Mouse (Mus musculus) liver, embryonic 14.5 days (tissue): Measurements from ENCODE around the gene Nav1. TPM values are rescaled to one million over a fixed set of nuclear protein-coding genes. Genes with fewer than 3 reads are reported as not detected.
A peak's percentile ranks its signal among the peaks of the same experiment; 100 is the strongest.

Source experiments
- ATAC-seq: fragments of 200-750 bp; cut with Nextera tagmentation; 2 replicates; pipeline ENCODE4 v1.8.0; 2017; ENCODE audit warnings: moderate number of reproducible peaks, mild to moderate bottlenecking, moderate library complexity; ENCODE audit not compliant: insufficient read depth
- DNase-seq, 3 experiments: peaks; one replicate each; pipeline ENCODE4 v3.0.0-alpha.2; 2012 to 2013; ENCODE audit warnings: low read depth in 3 of 3, low spot score in 3 of 3
- H3K27ac ChIP-seq: fragments of 300-500 bp; sonication (generic); 2 replicates; pipeline ENCODE4 v1.5.1; 2014; ENCODE audit warnings: moderate library complexity, mild to moderate bottlenecking, control low read depth, inconsistent platforms
- H3K27me3 ChIP-seq: fragments of 300-500 bp; sonication (generic); 2 replicates; pipeline ENCODE4 v1.6.1; 2014; ENCODE audit warnings: mild to moderate bottlenecking, low read length, moderate library complexity; ENCODE audit not compliant: control insufficient read depth, insufficient read depth
- H3K36me3 ChIP-seq: fragments of 300-500 bp; sonication (generic); replicated peaks from 2 replicates; pipeline ENCODE4 v1.6.1; 2014; ENCODE audit warnings: low read depth; ENCODE audit not compliant: control insufficient read depth, insufficient read depth
- H3K4me1 ChIP-seq, 2 experiments: fragments of 200-500 bp in 1 of 2; fragments of 300-500 bp in 1 of 2; sonication (generic) in 1 of 2; replicated peaks; 2 replicates each; pipeline ENCODE4 v1.6.1; 2012 to 2014; ENCODE audit warnings: antibody characterized with exemption in 1 of 2, inconsistent platforms in 1 of 2, low read length in 1 of 2; ENCODE audit not compliant: control insufficient read depth in 2 of 2, insufficient read depth in 2 of 2
- H3K4me2 ChIP-seq: fragments of 300-500 bp; sonication (generic); 2 replicates; pipeline ENCODE4 v1.6.1; 2014; ENCODE audit warnings: low read depth, mild to moderate bottlenecking, control low read depth, moderate library complexity
- H3K4me3 ChIP-seq, 2 experiments: fragments of 200-500 bp in 1 of 2; fragments of 300-500 bp in 1 of 2; sonication (generic) in 1 of 2; 2 replicates each; pipeline ENCODE4 v1.5.1; 2012 to 2014; ENCODE audit warnings: low read depth in 2 of 2, low read length in 2 of 2, mild to moderate bottlenecking in 2 of 2, control low read depth in 1 of 2, inconsistent platforms in 1 of 2, moderate library complexity in 1 of 2; ENCODE audit not compliant: insufficient read depth in 1 of 2
- H3K9ac ChIP-seq: fragments of 300-500 bp; sonication (generic); replicated peaks from 2 replicates; pipeline ENCODE4 v1.6.1; 2014; ENCODE audit warnings: mild to moderate bottlenecking, control low read depth, moderate library complexity
- H3K9me3 ChIP-seq: fragments of 300-500 bp; sonication (generic); 2 replicates; pipeline ENCODE4 v1.6.1; 2016; ENCODE audit warnings: low read length, mixed read lengths; ENCODE audit not compliant: control insufficient read depth
- CTCF ChIP-seq: IDR thresholded peaks from 2 replicates; pipeline ENCODE4 v1.5.1; 2016; ENCODE audit warnings: antibody characterized with exemption, low read depth, control low read depth
- EP300 ChIP-seq: IDR thresholded peaks from 2 replicates; pipeline ENCODE4 v1.6.1; 2016; ENCODE audit warnings: antibody characterized with exemption, low read depth
- WGBS: fragments of 180-500 bp; shearing (Covaris S2); extraction: QIAGEN DNeasy Blood & Tissue Kit; methylation state at CpG from one replicate; pipeline ENCODE4 v1.1.7; 2014; ENCODE audit not compliant: insufficient replicate concordance; 5-methylcytosine and 5-hydroxymethylcytosine counted together
- polyA plus RNA-seq, 2 experiments: library from polyadenylated mRNA; depleted of rRNA in 1 of 2; stranded (reverse) in 1 of 2; unstranded in 1 of 2; fragments of >200 nt; fragmentation: Nextera tagmentation in 1 of 2; extraction: Ambion mirVana in 1 of 2; gene quantifications; 2 replicates each; pipeline versions ENCODE4 v1.2.1 to v1.2.3; 2012 to 2014

Gene Nav1
- polyA plus RNA-seq, 2 experiments: 1.0 to 1.5 TPM

GRCm38 (mm10) chr1:135498455-135499358 lies 108.4 kb downstream of the Nav1 start:
- 69% methylated on average over 20 of the region's 20 CpGs for WGBS
- H3K4me2 ChIP-seq: no peak overlapping the region
- H3K4me1 ChIP-seq: peaks cover 0 to 4% of the 10 kb centered on the region in 2 experiments; a peak in 1 of 4 replicates
- no peaks in the 10 kb centered on the region for H3K36me3 ChIP-seq
- no peak overlapping the region for H3K4me3 ChIP-seq
- no peaks in the 10 kb centered on the region for H3K27me3 ChIP-seq
- no peak overlapping the region for H3K9ac ChIP-seq
- no peak for TF ChIP-seq EP300
- no peak for TF ChIP-seq CTCF
- ATAC-seq (no peak), DNase-seq (peak in 1 of 3 experiments; percentile 14)
- H3K9me3 ChIP-seq: no peaks in the 10 kb centered on the region
- no peak overlapping the region for H3K27ac ChIP-seq

- ATAC-seq: no peak
- Histone ChIP-seq H3K27me3 (no peaks in the 10 kb centered on the region), H3K4me1 (peaks cover 0 to 4% of the 10 kb centered on the region in 2 experiments; a peak in 1 of 4 replicates), H3K4me2 (no peak overlapping the region), H3K9ac (no peak overlapping the region), H3K9me3 (no peaks in the 10 kb centered on the region), H3K4me3 (no peak overlapping the region), H3K36me3 (no peaks in the 10 kb centered on the region), H3K27ac (no peak overlapping the region)
- 57% methylated on average over 1 of the region's 1 CpGs for WGBS
- no peak for DNase-seq
- no peak for TF ChIP-seq EP300
- TF ChIP-seq CTCF: no peak
Observed at GRCm38 (mm10) chr1:135495048-135495447, 112.0 kb downstream of the Nav1 start.

- Histone ChIP-seq H3K27me3 (no peaks in the 10 kb centered on the region), H3K9ac (no peak overlapping the region), H3K4me2 (no peak overlapping the region), H3K9me3 (no peaks in the 10 kb centered on the region), H3K4me3 (no peak overlapping the region), H3K4me1 (peaks cover 0 to 4% of the 10 kb centered on the region in 2 experiments; a peak in 1 of 4 replicates), H3K27ac (no peak overlapping the region), H3K36me3 (no peaks in the 10 kb centered on the region)
- DNase-seq: no peak
- 67% methylated on average over 6 of the region's 6 CpGs for WGBS
- no peak for ATAC-seq
- TF ChIP-seq EP300 (no peak), CTCF (no peak)
Observed at GRCm38 (mm10) chr1:135493862-135494261, 113.2 kb downstream of the Nav1 start.

- H3K4me3 ChIP-seq: no peak overlapping the region
- WGBS: 65% methylated on average over 10 of the region's 10 CpGs
- no peak for ATAC-seq
Observed at GRCm38 (mm10) chr1:135492406-135492805, 114.7 kb downstream of the Nav1 start.

GRCm38 (mm10) chr1:135490931-135491666 lies 116.0 kb downstream of the Nav1 start:
- TF ChIP-seq EP300: no peak
- no peak for TF ChIP-seq CTCF

More at GRCm38 (mm10) chr1:135492406-135492805, 114.7 kb downstream of the Nav1 start:
- no peaks in the 10 kb centered on the region for H3K36me3 ChIP-seq
- no peak overlapping the region for H3K27ac ChIP-seq
- no peaks in the 10 kb centered on the region; a peak in 1 of 4 replicates for H3K4me1 ChIP-seq
- no peak overlapping the region for H3K9ac ChIP-seq
- DNase-seq: no peak
- H3K27me3 ChIP-seq: no peaks in the 10 kb centered on the region
- H3K9me3 ChIP-seq: no peaks in the 10 kb centered on the region
- no peak for TF ChIP-seq EP300
- TF ChIP-seq CTCF: no peak
- H3K4me2 ChIP-seq: no peak overlapping the region

More at GRCm38 (mm10) chr1:135490931-135491666, 116.0 kb downstream of the Nav1 start:
- DNase-seq (no peak), ATAC-seq (no peak)
- no peaks in the 10 kb centered on the region for H3K36me3 ChIP-seq
- WGBS: 59% methylated on average over 10 of the region's 10 CpGs
- H3K27ac ChIP-seq: no peak overlapping the region
- no peaks in the 10 kb centered on the region for H3K27me3 ChIP-seq
- H3K9ac ChIP-seq: no peak overlapping the region
- no peaks in the 10 kb centered on the region; a peak in 1 of 4 replicates for H3K4me1 ChIP-seq
- no peak overlapping the region for H3K4me2 ChIP-seq
- H3K4me3 ChIP-seq: no peak overlapping the region
- no peaks in the 10 kb centered on the region for H3K9me3 ChIP-seq
